Mouse (Mus musculus) gastrocnemius, postnatal 14 days (tissue): Measurements from ENCODE around the gene Gm10337. TPM values are rescaled to one million over a fixed set of nuclear protein-coding genes. Genes with fewer than 3 reads are reported as not detected.

Experiments
- DNase-seq: peaks from one replicate; pipeline ENCODE4 v3.0.0; 2021; ENCODE audit warnings: mixed read lengths
- intact Hi-C: fragments of 180-260 bp; cut with DNase I; formaldehyde crosslinking; loops from one replicate; pipeline ENCODE4 v1.15.1; 2025; ENCODE audit warnings: low total_unique reads
- total RNA-seq, 2 experiments: library from RNA; stranded (reverse); gene quantifications; 2 replicates each; pipeline ENCODE4 v1.2.3; 2021

Gene Gm10337
- total RNA-seq, 2 experiments from 2014 or later, result not detected

DNA sequence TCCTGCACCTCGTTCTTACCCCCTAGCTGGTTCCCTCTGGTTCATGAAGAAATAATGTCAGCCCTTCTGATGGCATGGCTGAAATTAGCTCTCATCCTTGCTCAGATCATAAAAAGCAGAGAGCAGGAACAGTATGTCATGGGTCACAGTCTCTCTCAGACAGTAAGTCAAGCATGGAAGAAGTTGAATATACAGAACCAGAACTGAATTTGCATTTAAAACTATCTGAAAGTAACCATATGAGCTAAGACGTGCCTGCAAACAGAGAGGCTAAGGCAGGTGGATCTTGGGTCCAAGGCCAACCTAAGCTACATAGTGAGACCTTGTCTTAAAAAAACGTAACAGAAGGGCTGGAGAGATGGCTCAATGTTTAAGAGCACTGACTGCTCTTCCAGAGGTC lies 9.5 kb downstream of the Gm10337 start:
- DNase-seq, result no peak
- intact Hi-C loops, result no loop called here

DNA sequence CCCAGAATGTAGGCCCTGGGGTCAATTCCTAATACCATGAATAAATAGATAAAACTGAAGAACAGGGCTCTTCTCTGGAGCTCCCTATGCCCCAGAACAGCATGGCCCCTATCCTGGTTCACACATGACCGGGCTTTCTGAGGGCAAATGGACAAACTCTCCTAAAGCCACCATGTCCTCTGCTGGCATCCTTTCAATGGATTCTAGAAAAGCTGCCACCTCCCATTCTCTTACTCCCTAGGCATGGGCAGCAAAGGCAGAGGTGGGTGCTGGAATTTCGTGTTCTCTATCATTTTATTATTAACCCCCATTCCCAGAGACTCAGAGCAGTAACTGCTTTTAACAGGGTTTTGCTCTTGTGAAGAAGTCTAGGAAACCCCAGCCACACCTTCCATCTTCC lies 11.7 kb downstream of the Gm10337 start:
- intact Hi-C loops, result no loop called here
- DNase-seq, result no peak

DNA sequence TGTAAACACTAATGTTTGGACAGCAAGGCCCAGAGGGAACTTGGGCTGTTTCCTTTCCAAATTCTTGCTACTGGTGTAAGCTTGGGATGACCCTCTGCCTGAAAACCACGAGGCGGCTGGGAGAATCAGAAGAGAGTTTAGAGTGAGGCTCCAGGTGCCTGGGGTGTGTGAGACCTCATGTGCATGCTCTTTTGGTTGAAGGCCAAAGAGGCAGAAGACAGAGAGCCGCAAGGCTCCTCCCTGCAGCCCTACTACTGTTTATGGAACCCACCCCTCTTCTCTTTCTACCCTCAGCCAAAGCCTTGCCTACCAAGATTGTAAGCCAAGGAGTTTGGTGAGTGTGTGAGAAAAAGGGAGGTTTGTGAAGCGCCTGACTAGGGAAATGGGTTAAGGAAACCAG lies 12.3 kb downstream of the Gm10337 start:
- intact Hi-C loops, result no loop called here

DNA sequence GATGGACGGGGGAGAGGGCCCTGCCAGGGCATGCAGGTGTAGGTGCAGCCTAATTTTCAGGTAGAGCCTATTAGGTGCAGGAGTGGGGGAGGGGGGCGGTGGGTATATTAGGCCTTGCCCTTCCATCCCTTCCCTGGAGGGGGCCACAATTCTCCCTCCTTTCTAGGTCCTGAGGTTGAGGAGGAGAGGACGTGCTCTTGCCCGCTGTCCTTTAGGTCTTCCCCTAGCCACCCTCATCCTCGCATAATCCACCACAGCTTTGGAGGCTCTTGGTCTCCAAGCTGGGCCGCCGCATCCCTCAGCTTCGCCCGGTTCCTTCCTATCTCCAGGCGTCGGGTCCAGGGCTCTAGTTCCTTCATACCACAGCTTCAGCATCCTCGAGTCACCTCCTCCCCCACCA lies 12.8 kb downstream of the Gm10337 start:
- DNase-seq, result no peak
- intact Hi-C loops, result no loop called here

More for the DNA sequence above, 12.3 kb downstream of the Gm10337 start:
- DNase-seq, result no peak

DNA sequence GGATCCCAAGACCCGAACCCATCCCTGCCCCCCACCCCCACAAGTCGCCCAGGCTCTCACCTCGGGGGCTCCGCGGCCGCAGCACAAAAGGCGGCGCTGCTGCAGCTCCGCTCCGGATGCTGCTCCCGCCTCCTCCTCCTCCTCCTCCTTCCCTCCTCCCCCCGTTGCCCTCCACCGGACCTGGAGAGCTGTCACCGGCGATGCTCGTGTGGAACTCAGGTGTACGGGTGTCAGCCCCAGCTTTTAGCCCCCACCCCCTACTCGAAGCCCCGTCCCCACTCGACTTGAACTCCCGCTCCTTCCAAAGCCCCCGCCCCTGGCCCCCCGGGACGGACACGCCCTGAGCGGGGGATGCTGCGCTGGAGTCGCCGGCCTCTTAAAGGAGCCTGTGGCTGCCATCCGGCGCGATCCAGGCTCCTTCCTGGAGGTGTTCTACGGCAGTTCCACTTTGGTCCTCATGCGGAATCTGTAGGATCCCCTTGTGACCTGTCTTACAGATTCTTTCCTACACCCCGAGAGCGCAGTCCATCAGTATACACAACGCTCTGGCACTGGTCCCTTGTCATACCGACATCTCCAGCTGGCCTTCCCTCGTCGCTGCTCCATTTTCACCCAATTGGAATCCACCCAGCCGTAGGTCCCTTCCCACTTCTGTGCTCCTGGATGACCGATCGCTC lies 13.3 kb downstream of the Gm10337 start, which contains the start of gene Map3k12:
Gene Map3k12 (minus strand): TSS at position 337 of the 677 bp plus-strand sequence.
- intact Hi-C loops, result no loop called here
- DNase-seq, result peak; percentile 74

DNA sequence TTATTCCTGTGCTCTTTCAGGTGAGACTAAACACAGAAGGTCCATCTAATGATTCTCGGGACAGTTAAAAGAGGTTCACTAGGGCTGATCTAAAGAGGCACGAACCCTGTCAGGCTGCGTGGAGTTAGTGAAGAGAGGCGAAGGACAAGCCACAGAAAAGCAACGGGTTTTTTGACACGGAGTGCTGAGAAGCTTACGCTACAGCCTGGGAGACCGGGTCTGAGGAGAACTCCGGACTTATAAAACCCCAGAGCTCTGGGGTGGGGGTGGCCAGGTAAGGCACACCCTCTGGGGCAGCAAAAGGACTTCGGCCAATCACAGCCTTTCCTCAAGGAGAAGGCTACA lies 14.1 kb downstream of the Gm10337 start:
- DNase-seq, result no peak
- intact Hi-C loops, result no loop called here

DNA sequence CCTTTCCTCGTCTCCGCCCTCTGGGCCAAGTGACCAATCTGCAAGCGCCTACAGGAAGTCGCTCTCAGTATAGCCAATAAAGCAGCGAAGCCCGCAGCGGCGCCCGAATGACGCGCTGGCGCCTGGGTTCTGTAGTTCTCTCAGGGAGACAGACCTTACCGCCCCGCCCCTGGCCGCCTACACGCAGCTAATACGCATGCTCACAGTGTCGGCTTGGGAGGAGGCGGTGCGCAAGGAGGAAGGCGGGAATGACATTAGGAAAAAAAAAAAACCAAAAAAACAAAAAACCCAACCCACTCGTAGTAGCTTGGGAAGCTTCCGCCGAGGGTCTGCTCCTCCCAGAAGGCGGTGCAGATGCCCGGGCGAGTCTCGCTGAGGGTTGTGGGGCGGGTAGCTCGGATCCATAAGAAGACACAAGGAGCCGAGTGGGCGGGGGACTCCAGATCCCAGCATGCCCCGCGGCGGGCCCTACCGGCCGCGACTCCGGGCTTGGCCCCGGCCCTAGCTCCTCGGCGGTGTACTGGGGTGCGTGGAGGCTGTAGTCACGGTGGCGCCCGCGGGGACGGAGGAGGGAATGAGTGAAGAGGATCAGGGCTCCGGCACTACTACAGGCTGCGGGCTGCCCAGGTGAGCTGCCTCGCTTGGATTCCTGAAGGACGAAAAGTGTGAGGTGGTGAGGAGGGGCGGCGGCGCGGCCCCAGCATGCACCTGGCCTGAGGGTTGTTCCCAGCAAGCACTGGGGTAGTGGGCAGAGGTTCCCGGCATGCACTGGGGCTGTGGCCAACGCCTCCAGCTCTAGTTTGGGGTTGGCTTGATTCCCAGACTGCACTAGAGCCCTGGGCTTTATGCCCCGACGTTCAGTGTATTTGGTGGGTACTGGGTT lies 14.7 kb downstream of the Gm10337 start, which contains the start of gene Tarbp2:
Gene Tarbp2 (plus strand): TSS at position 217 of the 883 bp plus-strand sequence.
- DNase-seq, result peak; percentile 100
- intact Hi-C loops, result no loop called here

DNA sequence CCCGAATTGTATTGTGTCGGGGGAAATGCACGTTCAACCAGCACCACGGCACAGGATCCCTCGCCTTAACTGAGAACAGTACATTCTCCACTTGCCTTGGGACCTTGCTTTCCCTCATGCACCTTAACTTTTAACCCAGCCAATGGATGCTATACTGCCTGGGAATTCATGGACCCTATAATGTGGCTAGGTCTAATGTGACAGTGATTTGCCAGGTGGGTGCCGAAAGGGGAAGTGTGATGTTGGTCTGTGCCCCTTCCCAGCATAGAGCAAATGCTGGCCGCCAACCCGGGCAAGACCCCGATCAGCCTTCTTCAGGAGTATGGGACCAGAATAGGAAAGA lies 15.3 kb downstream of the Gm10337 start:
- intact Hi-C loops, result no loop called here
- no peak for DNase-seq

DNA sequence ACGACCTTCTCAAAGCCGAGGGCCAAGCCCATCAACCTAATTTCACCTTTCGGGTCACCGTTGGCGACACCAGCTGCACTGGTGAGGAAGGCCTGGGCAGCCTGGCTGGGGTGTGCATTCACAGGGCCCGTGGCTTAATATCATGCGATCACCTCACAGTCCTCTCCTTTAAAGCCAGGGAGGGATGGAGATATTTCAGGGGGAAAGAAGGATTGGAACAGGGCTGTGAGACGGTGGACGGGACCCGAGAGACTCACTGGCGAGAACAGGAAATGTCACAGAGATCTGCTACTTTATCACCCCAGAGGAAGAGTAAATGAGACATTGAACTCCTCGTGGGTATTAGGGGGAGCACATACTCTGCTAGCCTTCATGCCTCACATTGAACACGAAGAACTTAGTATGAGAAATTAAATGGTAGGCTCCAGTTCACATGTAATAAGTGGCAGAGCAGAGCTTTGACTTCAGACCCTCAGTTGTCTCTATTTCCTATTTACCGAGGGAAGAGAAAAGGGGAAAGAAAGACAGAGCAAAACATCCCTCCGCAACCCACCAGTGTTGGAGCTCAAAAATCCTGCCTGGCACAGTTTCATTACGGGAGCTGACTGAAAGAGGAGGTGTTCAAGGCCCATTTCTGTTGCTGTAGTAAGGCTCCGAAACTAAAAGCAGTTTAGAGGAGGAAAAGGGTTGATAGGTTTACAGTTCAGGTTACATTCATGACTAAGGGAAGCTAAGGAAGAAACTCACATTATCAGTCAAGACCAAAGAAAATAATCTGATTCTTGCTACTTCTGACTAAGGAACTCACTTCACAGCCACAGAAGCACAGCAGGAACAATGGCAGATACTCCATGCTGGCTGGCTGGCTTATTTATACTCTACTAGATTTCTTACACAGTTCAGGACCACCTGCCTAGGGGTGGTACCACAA lies 16.0 kb downstream of the Gm10337 start:
- no peak for DNase-seq
- intact Hi-C loops, result no loop called here

DNA sequence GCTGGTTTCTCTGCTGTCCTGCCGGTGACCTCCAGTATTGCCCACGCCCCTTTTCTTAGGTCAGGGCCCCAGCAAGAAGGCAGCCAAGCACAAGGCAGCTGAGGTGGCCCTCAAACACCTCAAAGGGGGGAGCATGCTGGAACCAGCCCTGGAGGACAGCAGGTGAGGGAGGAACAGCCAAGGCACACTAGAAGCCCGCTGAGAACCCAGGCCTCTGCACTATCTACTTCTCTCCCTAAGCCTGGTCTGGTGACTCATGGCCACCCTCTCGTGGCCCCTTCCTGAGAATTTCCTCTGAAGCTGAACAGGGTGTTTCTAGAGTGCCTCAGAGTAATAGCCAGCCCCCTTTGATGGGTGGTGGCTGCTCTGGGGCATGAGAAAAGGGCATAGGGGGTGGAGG lies 16.9 kb downstream of the Gm10337 start:
- no peak for DNase-seq
- intact Hi-C loops, result no loop called here

DNA sequence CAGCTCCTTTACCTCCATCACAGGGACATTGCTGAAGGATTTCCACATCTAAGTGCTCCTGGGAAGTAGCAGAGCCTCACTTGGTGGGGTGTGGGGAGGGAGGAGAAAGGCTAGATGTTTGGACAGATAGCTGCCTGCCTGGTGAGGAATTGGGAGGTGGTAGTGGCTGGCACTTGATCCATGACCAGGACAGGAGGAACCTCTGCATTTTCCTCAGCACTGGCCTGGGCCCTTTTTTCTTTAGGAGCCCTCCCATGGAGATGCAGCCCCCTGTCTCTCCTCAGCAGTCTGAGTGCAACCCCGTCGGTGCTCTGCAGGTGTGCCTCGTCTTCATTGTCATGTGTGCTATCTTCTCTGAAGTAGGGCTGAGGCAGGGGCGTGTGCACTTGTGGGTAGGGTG lies 18.0 kb downstream of the Gm10337 start:
- DNase-seq, result no peak
- intact Hi-C loops, result no loop called here

DNA sequence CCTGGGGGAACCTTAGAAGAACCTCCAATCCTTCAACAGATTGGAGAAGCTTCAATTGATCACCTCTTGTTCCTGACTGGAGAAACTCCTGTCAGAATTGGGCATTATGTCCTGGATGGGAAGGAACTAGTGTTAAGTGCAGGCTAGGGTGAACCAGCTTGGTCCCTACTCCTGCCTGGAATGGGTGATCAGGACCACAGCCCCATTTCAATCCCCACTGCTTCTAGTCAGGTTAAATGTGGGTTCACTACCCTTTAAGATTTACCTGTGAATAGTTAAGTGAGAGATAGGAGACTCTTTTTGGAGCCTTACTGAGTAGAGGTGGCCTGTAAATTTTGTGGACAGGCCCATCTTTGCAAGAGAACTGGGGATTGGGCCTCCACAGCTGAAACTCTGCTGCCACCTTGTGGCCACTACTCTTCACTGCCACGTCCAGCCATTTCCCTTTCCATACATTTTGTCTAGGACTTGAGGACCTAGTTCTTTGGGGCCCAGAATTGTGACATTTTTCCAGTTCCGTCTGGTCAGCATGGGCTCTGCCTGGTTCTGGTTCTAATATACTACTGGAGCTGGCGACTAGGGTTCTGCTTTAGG lies 21.5 kb downstream of the Gm10337 start, which contains the start of gene Npff:
Gene Npff (minus strand): TSS at position 51 of the 594 bp plus-strand sequence.
- DNase-seq, result peak; percentile 62
- intact Hi-C loops, result no loop called here

DNA sequence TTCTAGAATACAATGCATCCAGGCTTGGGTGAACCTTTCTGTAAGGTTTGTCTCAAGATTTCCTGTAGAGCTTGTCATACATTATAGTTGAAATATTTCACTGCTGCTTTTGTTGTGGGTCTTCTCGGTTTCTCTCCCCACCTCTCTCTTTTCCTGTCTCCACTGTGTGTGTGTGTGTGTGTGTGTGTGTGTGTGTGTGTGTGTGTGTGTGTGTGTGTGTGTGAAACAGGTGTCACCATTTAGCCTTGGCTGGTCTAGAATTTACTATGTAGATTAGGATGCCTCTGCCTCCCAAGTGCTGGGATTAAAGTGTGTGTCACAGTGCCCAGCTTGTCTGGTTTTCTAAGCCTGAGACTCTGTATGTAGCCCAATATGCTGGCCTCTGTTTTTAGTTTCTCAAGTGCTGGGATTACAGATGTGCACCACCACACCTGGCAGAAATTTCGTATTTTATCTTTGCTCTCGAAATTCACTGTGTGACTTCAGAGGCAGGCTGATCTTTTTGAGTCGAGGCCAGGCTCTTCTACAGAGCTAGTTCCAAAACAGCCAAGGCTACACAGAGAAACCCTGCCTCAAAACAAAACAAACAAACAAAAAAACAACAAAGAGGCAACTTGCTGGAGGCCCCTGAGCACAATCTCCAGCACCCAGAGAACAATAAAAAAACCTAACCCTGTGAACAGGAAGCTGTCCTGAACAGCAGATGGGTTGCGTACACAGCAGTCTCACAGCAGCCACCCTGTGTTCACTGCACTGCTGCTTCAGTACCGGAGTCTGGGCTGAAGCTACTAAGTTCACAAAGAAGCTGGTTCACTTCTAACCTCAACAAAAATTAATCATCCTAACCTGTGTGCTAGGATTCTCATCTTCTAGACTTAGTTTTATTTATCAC lies 22.8 kb downstream of the Gm10337 start:
- no peak for DNase-seq
- intact Hi-C loops, result no loop called here

DNA sequence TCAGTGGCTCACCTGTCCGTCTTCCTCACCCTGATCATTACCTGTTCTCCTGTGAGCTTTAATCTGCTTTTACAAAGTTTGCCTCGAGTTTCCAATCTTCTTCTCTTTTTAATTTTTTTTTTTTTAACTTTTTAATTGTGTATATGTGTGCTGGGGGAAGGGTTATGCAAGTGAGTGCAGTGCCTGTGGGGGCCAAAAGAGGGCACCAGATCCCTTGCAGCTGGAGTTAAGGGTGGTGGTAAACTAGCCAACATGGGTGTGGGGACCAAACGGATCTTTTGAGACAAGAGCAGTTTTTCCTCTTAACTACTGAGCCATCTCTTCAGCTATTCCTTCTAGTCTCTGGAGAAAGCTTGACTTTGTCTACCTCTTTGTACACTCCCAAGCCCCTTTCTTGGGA lies 24.4 kb downstream of the Gm10337 start:
- intact Hi-C loops, result no loop called here
- no peak for DNase-seq

DNA sequence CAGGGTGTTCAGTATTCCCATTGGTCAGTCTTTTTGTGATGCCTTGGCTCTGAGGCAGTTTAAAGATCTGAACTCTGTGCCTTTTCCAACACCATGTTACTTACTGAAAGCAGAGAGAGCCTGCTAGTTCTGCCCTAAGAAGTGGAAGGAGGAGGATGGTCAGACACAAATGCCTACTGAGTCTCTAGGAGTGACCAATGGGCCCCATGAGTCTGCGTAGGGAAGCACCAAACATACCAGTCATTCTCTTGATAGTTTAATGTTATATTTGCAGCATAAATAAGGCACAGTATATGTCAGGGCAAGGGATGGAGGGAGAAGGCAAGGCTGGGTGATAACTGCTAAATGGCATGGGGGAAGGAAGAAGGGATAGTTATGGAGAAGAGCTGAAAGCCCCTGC lies 24.9 kb downstream of the Gm10337 start:
- no peak for DNase-seq
- intact Hi-C loops, result no loop called here

DNA sequence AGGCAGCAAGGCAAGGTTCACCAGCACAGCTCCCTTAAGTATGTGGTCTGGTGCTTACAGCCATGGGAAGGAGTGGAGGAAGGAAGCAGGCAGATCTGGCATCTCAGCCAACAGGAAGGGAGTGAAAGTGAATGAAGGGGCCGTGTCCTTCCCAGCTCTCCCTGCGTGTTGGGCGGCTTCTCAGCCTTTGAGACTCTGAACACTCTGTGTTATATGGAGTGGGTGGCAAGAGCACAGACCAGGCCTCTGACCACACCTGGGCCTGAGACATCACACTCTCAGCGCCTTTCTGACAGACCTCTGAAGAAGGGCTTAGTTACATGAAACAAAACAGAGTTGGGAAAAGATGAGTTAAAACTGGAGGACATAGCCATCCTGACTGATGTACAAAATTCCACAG lies 27.0 kb downstream of the Gm10337 start:
- intact Hi-C loops, result no loop called here

DNA sequence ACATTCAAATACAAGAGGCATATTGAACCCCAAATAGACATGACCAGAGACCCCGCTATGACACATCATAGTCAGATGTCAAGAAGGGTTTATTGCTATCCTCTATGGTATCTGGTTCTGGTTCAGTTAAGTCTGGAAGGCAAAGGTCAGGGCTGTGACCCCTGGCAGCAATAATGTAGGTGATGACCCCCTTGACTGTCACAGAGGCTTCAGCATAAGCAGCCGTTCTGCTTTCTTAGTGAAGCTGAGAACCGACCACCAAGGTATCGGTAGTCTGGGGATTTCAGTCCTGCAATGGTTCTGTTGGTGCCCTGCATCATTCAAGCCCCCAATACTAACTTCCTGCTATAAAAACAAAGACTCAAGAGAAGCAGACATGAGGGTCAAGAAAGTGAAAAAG lies 28.1 kb downstream of the Gm10337 start:
- intact Hi-C loops, result no loop called here
- DNase-seq, result no peak

More for the DNA sequence above, 27.0 kb downstream of the Gm10337 start:
- DNase-seq, result no peak

DNA sequence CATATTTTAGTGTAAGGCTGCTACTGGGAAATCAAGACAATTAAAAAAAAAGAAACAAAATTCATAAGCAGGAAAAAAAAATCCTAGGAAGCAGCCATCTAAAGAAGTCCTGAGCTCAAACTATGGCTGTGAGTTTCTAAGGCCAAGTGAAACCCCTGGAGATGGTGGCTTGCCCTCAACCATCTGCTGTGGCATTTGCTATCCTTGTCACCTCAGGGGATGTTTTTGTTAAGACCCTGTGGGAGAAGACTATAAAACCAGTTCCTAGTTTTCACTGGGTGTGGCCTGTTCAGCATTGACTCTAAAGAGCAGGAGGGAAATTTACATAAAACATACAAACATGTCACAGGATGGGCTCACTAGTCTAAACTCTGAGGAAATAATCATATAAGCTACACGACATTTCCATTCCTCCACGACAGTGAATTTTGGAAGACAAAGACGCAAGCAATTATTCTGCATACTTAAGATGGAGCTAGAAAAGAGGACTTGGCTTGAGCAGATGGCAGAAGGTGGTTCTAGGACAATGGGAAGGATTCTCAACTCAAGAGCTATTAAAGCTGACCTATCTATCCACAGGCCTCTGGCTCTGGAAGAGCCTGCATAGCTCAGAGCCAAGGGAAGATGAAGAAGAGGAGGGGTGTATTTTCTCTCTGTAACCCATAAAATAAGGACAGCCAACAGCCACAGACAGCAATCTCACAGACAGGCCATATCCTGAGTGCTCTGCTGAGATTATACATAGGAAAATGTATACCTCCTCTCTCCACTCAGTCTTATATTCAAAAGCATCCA lies 28.8 kb downstream of the Gm10337 start:
- intact Hi-C loops, result no loop called here
- no peak for DNase-seq
